Mouse (Mus musculus) G1E-ER4 (cell line): Measurements from ENCODE around the gene Egr2. TPM values are rescaled to one million over a fixed set of nuclear protein-coding genes. Genes with fewer than 3 reads are reported as not detected.

ENCODE experiments used
- GATA1 ChIP-seq: IDR thresholded peaks from one replicate; pipeline ENCODE4 v1.8.0; 2012; ENCODE audit warnings: low read length, inconsistent platforms
- polyA plus RNA-seq: library from polyadenylated mRNA; stranded (reverse); fragments of >175 nt; gene quantifications from 2 replicates; pipeline ENCODE4 v1.2.3, GENCODE M21; 2012

Egr2 gene
- polyA plus RNA-seq, 1 experiment = 0.10 TPM

DNA sequence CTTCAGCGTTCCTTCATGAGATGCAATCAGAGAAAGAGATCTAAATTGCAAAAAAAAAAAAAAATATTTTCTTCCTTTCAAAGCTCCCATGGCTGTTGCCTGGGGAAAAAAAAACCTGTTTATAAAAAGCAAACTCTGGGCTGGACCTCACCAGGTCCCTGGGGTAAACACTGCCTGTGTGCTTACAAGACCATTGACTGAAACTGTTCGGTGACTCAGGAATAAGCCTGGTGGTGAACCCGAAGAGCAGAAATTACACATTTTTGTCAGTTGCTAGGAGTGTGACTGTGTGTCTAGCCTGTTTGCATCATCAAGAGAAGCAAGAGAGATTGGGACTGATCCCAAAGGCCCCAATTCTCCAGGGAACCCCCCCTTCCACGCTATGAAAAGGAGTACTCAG is 5.5 kb upstream of the Egr2 start:
- no peak for TF ChIP-seq GATA1

DNA sequence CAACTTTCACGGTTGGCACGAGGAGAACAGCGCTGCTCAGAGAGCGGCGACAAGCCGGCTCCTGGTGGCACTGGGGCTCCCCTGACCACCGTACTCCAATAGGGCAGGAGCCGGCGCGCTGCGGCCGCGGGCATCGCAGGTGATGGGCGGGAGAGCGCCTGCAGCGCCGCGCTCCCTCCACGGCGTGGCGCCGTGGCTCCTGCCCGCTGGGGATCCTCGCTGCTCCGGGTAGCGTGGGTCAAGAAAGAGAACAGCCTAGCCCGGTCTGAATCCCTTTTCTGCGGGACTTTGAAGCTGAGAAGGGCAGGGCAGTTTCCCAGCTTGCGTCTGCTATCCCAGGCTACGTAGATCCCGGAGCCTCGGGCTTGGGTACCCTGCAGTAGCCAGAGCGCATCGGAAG is 697 bp downstream of the Egr2 start:
- TF ChIP-seq GATA1 = no peak

GRCm38 (mm10) chr10:67536621-67537141 is 1.4 kb downstream of the Egr2 start:
- TF ChIP-seq GATA1 = no peak

DNA sequence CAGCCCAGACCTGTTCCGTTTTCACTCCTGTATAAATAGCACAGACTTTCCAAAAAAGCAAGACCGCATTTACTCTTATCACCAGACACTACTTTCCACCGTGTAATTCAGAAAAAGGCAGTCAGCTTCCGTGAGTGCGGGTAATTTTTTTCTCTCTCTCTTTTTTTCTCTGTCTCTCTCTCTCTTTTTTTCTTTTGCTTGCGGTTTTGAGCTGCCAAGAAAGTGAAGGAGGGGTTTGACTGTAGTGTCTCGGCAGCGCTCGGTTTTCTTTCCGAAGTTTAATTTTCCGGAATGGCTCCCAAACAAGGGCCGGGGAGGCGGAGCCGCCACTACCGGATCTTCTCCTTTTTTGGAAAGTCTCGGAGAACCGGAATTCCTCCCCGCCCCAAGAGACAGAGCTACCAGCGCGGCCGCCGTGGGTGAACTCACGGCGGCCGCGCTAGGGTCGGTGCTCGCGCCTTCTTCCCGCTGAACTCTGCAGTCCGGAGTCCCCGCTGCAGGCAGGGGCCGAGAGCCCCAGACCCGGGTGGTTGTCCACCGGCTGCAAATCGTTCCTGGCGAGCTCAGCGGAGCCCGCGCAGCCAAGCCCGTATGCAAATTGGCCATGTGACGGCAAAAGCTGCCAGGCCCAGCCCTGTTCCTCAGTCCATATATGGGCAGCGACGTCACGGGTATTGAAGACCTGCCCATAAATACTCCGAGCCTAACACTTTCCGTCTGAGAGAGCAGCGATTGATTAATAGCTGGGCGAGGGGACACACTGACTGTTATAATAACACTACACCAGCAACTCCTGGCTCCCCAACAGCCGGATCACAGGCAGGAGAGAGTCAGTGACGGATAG is 2.1 kb downstream of the Egr2 start:
- TF ChIP-seq GATA1 = no peak

GRCm38 (mm10) chr10:67538106-67538505 is 2.8 kb downstream of the Egr2 start:
- no peak for TF ChIP-seq GATA1

- TF ChIP-seq GATA1 = no peak
Observed at GRCm38 (mm10) chr10:67538585-67539400, 3.5 kb downstream of the Egr2 start.

DNA sequence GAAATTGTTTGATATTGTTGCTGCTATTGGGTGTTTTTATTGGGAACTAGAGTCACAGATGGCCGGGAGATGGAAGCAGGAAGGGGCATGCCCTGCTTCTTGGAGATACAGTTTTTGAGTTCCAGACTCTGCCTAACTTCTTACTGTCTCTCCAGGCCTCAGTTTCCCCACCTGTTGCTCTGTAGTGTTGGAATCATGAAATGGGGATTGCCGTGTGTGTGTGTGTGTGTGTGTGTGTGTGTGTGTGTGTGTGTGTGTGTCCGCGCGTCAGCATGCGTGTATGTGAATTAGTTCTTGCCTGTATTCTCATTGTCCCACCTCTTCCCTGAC is 4.1 kb downstream of the Egr2 start:
- TF ChIP-seq GATA1 = no peak

GRCm38 (mm10) chr10:67540591-67540990 is 5.3 kb downstream of the Egr2 start:
- TF ChIP-seq GATA1 = no peak

DNA sequence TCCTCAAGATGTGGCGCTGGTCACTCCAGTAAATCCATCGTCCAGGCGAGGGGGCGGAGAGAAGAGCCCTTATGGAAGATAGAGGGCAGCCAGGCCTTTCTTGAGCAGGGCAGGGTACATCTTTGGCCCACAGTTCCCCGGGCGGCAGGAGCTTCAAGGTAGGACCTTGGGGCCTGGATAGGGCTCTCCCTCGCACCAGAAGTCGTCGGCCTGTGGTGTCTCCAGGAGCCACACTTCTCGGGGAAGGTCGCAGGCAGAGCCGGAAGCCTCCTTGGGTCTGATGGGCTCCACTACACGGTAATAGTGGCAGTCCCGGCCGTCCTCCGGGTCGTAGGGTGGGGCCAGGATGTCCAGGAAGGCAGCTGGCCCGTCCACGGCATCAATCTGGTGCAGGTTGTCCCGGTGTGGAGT is 12.6 kb downstream of the Egr2 start:
- no peak for TF ChIP-seq GATA1

GRCm38 (mm10) chr10:67548261-67548854 is 13.1 kb downstream of the Egr2 start:
- no peak for TF ChIP-seq GATA1

GRCm38 (mm10) chr10:67548877-67549731 is 13.8 kb downstream of the Egr2 start, which contains the start of gene Ado:
TSS of gene Ado (minus strand) at chr10:67548955.
- TF ChIP-seq GATA1 = no peak

DNA sequence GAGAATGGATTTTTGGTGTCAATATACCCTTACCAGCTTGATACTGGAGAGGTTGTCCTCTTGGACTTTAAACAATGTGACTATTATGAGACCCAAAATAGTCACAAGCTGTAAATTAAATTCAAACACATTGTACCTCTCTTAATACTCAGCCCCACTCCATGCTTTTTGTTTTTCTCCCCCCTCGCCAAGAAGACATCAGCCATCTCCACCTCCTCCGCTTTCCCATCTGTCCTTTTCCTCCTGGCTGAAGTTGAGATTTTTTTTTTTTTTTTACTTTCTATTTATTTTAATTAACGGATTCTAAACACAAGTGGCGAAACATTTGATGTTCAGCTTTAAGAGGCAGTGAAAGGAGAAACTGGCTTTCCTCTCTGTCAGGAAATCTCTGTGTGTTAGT is 22.8 kb downstream of the Egr2 start:
- no peak for TF ChIP-seq GATA1

DNA sequence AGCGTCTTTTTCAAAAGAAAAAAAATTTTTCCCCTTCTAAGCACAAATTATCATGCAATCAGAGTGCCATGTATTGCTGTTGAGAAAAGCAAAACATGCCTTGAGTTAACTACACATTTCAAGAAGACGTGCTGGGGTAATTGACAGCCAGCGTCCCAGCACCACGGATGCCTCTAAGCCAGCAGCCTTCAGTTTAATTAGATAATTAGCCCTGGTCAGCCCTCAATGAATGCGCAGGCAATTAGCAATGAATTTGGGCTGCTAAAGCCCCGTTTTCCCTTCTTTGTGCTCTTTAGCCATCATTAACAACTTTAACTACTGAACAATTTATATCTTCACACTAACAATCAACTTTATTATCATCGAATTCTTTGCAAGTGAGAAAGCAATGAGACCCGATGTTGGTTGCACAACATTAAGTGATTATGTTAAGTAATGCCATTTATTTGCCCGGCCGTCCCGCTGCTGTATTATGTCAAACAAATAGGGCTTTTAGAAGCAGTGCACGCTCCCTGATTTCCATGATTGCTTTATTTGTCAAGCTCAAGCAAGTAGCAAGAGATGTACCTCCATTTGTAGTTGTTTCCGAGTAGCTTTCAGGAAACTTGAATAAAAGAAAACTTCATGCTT is 24.6 kb downstream of the Egr2 start:
- TF ChIP-seq GATA1 = no peak

DNA sequence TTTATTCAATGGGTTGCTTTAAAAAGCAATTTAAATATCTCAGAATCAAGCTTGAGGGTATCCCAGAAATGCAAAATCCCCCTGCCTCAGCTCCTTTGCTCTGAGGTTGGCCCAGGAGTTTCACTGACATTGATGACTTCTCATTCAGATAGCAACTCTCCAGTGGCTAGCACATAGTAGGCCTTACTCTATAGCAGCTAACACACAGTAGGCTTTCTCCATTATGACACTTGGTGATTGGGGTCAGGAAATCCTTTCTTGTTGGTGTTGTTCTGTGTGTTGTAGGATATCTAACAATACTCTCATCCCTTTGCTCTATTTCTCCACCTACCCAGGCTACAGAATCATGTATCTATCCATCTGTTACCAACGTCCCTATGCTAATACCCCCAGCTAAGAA is 25.9 kb downstream of the Egr2 start:
- TF ChIP-seq GATA1 = no peak

- TF ChIP-seq GATA1 = no peak
Observed at GRCm38 (mm10) chr10:67564509-67564908, 29.2 kb downstream of the Egr2 start.

DNA sequence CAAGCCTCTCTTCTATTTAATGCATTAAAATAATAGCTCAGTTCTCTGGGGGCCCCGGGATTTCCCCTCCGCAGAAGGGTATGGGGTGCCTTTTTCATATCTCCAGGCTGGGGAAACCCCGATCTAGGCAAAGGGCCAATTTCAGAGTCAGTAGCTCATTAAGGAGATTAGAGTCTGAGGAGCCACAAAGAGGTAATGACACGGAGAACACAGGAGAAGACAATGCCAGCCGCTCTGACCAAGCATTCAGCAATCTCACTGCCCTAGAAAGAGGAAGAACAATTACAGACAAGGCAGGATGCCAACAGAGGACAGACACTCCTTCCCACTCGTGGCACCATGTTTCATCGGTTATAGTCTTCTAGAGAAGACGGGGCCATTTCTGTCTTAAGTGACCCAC is 30.8 kb downstream of the Egr2 start:
- no peak for TF ChIP-seq GATA1
